Mouse (Mus musculus) brain, embryonic 14.5 days (tissue): ENCODE results near the gene Msi2.

Experiments
- CTCF ChIP-seq: fragments of 200-500 bp; IDR thresholded peaks from 2 replicates; pipeline ENCODE4 v1.5.1; 2012; ENCODE audit warnings: inconsistent platforms, mild to moderate bottlenecking, moderate library complexity, borderline replicate concordance; ENCODE audit not compliant: insufficient read depth, insufficient read length; ENCODE audit errors: extremely low read depth
- POLR2A ChIP-seq: fragments of 200-500 bp; IDR thresholded peaks from 2 replicates; pipeline ENCODE4 v1.6.1; 2012; ENCODE audit warnings: mild to moderate bottlenecking, inconsistent platforms, borderline replicate concordance; ENCODE audit not compliant: poor library complexity, insufficient read depth, insufficient read length, severe bottlenecking; ENCODE audit errors: extremely low read depth

- TF ChIP-seq CTCF (no peak), POLR2A (no peak)
Measured at GRCm38 (mm10) chr11:88506109-88506508, 212.2 kb downstream of the Msi2 start.
